In genomic region chr12:85598053-85598452, GRCm38 (mm10) we compare ENCODE assay signal across 8 mouse cellular contexts. TPM values are rescaled to one million over a fixed set of nuclear protein-coding genes. Genes with fewer than 3 reads are reported as not detected.
DNase-seq lines count a peak whose midpoint lies in the region; ATAC-seq and TF ChIP-seq lines count a peak whose summit lies in the region.

No protein-coding gene starts in this region.

- H3K9me3 ChIP-seq in hindbrain, postnatal 0 days (ENCODE audit: low read length), result no peaks in the 10 kb centered on the region
- no peaks in the 10 kb centered on the region for H3K9me3 ChIP-seq in midbrain, embryonic 14.5 days (ENCODE audit: control insufficient read depth, low read length)

- no peak for TF ChIP-seq CTCF in heart, adult 2 months (IDR thresholded peaks at IDR 0.05)
- TF ChIP-seq CTCF in cortical plate, adult 2 months (IDR thresholded peaks at IDR 0.05; ENCODE audit: extremely low read depth, insufficient read depth, low read length), result no peak
- TF ChIP-seq CTCF in hindbrain, postnatal 0 days (IDR thresholded peaks at IDR 0.05; ENCODE audit: low read depth), result no peak

- whole genome bisulfite sequencing in heart, adult 2 months, result 40% methylated on average over 11 of the region's 11 CpGs
- 39% methylated on average over 11 of the region's 11 CpGs for WGBS in hindbrain, postnatal 0 days
- 48% methylated on average over 11 of the region's 11 CpGs for WGBS in midbrain, embryonic 14.5 days

- H3K4me1 ChIP-seq in heart, adult 2 months (ENCODE audit: control insufficient read depth, insufficient read depth, low read length), result peaks cover 22% of the 10 kb centered on the region
- H3K4me1 ChIP-seq in cortical plate, adult 2 months (ENCODE audit: control insufficient read depth, insufficient read depth, low read length), result peaks cover 14% of the 10 kb centered on the region
- peaks cover 30% of the 10 kb centered on the region for H3K4me1 ChIP-seq in hindbrain, postnatal 0 days (ENCODE audit: insufficient read depth, low read length)
- peaks cover 25% of the 10 kb centered on the region for H3K4me1 ChIP-seq in midbrain, embryonic 14.5 days (ENCODE audit: control insufficient read depth, insufficient read depth, low read length)

- no peaks in the 10 kb centered on the region for H3K27me3 ChIP-seq in heart, adult 2 months (ENCODE audit: control insufficient read depth, insufficient read depth, low read length)
- no peaks in the 10 kb centered on the region for H3K27me3 ChIP-seq in hindbrain, postnatal 0 days (ENCODE audit: insufficient read depth, low read length)
- H3K27me3 ChIP-seq in midbrain, embryonic 14.5 days (ENCODE audit: control insufficient read depth, insufficient read depth, low read length), result no peaks in the 10 kb centered on the region

- H3K36me3 ChIP-seq in heart, adult 2 months (ENCODE audit: control insufficient read depth, insufficient read depth, low read length), result no peaks in the 10 kb centered on the region
- no peaks in the 10 kb centered on the region for H3K36me3 ChIP-seq in hindbrain, postnatal 0 days (ENCODE audit: insufficient read depth, low read length)
- no peaks in the 10 kb centered on the region for H3K36me3 ChIP-seq in midbrain, embryonic 14.5 days (ENCODE audit: control insufficient read depth, insufficient read depth, low read length)

- peak in 1 of 2 experiments; percentile 27 for DNase-seq in heart, adult 2 months
- no peak for DNase-seq in heart, postnatal 25 days (ENCODE audit: low spot score)
- DNase-seq in hindbrain, postnatal 0 days (ENCODE audit: low spot score), result no peak
- DNase-seq in midbrain, embryonic 14.5 days, result no peak
- no peak for DNase-seq in frontal cortex, postnatal 25 days (ENCODE audit: low spot score in 2 of 2)
- no peak for DNase-seq in layer of hippocampus, adult 9-10 months (ENCODE audit: low spot score)
- DNase-seq in adrenal gland, adult 2 months, result no peak

- no peak for ATAC-seq in hindbrain, postnatal 0 days
- ATAC-seq in midbrain, embryonic 14.5 days (ENCODE audit: low FRiP score, low TSS enrichment), result no peak

- intact Hi-C loops in heart, adult 2 months (cut with DNase I), result loop anchor here (2.0 kb wide), 1 partner anchor 25 kb away; no protein-coding TSS in a partner anchor
- intact Hi-C loops in heart, postnatal 25 days (cut with DNase I), result loop anchor here (5.0 kb wide), 1 partner anchor 66 kb away; no protein-coding TSS in a partner anchor

- no peak for TF ChIP-seq POLR2A in heart, adult 2 months (IDR thresholded peaks at IDR 0.05; ENCODE audit: insufficient read depth, low read depth, low read length)
- no peak for TF ChIP-seq POLR2A in cortical plate, adult 2 months (IDR thresholded peaks at IDR 0.05; ENCODE audit: extremely low read depth, insufficient read depth, low read length)

- H3K9ac ChIP-seq in heart, adult 2 months (ENCODE audit: low read depth, low read length), result peak overlapping the region; percentile 91
- peak overlapping the region; percentile 95; the same call in 1 of the 2 replicates for H3K9ac ChIP-seq in hindbrain, postnatal 0 days (replicated peaks; ENCODE audit: low read length)
- peak overlapping the region; percentile 92 for H3K9ac ChIP-seq in midbrain, embryonic 14.5 days (replicated peaks; ENCODE audit: low read length)

- H3K79me2 ChIP-seq in heart, adult 2 months (replicated peaks; ENCODE audit: control insufficient read depth, insufficient read depth, low read length), result no peaks in the 10 kb centered on the region

- H3K27ac ChIP-seq in heart, adult 2 months, result peak overlapping the region; percentile 98
- H3K27ac ChIP-seq in cortical plate, adult 2 months (ENCODE audit: insufficient read depth, low read length), result peak overlapping the region; percentile 89
- peak overlapping the region; percentile 95 for H3K27ac ChIP-seq in hindbrain, postnatal 0 days
- peak overlapping the region; percentile 91 for H3K27ac ChIP-seq in midbrain, embryonic 14.5 days (replicated peaks; ENCODE audit: low read depth, low read length)

- peak overlapping the region; percentile 84 for H3K4me2 ChIP-seq in hindbrain, postnatal 0 days (ENCODE audit: low read depth, low read length)
- peak overlapping the region; percentile 87 for H3K4me2 ChIP-seq in midbrain, embryonic 14.5 days (ENCODE audit: low read length)

- no peak for TF ChIP-seq EP300 in heart, adult 2 months (IDR thresholded peaks at IDR 0.05; ENCODE audit: insufficient read depth, low read depth, low read length)

- peak overlapping the region; percentile 63 for H3K4me3 ChIP-seq in heart, adult 2 months
- H3K4me3 ChIP-seq in cortical plate, adult 2 months (ENCODE audit: insufficient read depth, low read length), result peak overlapping the region; percentile 97; the same call in 1 of the 2 replicates
- peak overlapping the region; percentile 91 for H3K4me3 ChIP-seq in hindbrain, postnatal 0 days (ENCODE audit: low read length)
- H3K4me3 ChIP-seq in midbrain, embryonic 14.5 days (replicated peaks; ENCODE audit: low read depth, low read length), result peak overlapping the region; percentile 81

RNA-seq across cellular contexts. Expression of gene Jdp2, which starts 0.8 kb away (rescaled TPM):
- 10 to 100 TPM in 1 of 2 experiments, 1 to 10 TPM in 1; 7.5 to 15.9 TPM for total RNA-seq in heart, adult 2 months (2021)
- 4.3 and 4.6 TPM in 2 replicates for polyA plus RNA-seq in heart, adult 2 months (2012; rRNA removed)
- total RNA-seq in heart, postnatal 25 days (2021), result 1 to 10 TPM; 8.8 to 9.2 TPM
- 55.9 and 56.0 TPM in 2 replicates for polyA plus RNA-seq in cortical plate, adult 2 months (2012; rRNA removed)
- 11.2 and 15.4 TPM in 2 replicates for total RNA-seq in hindbrain, postnatal 0 days (2014; rRNA removed)
- 0.68 and 0.89 TPM in 2 replicates for polyA plus RNA-seq in hindbrain, postnatal 0 days (2015; fragmentation: Nextera tagmentation; extraction: Ambion mirVana)
- polyA plus RNA-seq in midbrain, embryonic 14.5 days (2014; fragmentation: Nextera tagmentation; extraction: Ambion mirVana), result 0.68 and 1.1 TPM in 2 replicates
- total RNA-seq in adrenal gland, adult 2 months (2021), result 10 to 100 TPM; 17.6 to 22.1 TPM
- polyA plus RNA-seq in adrenal gland, adult 2 months (2012; rRNA removed), result 16.3 and 16.9 TPM in 2 replicates
